Mouse (Mus musculus) retina, embryonic 14.5 days (tissue): ENCODE results near the gene Fndc11.

Experiments used
- DNase-seq: peaks from one replicate; pipeline ENCODE4 v3.0.0-alpha.2; 2015; ENCODE audit warnings: low spot score

The Fndc11 gene

GRCm38 (mm10) chr2:181272092-181272491 lies 52.3 kb downstream of the Fndc11 start:
- DNase-seq: no peak
